Mouse (Mus musculus) limb, embryonic 13.5 days (tissue): ENCODE data around the gene Atp1a4. TPM values are rescaled to one million over a fixed set of nuclear protein-coding genes. Genes with fewer than 3 reads are reported as not detected.
A peak's percentile ranks its signal among the peaks of the same experiment; 100 is the strongest.

Source experiments
- ATAC-seq: fragments of 200-750 bp; cut with Nextera tagmentation; 2 replicates; pipeline ENCODE4 v1.8.0; 2017; ENCODE audit warnings: low read depth, moderate number of reproducible peaks, moderate TSS enrichment; ENCODE audit not compliant: low FRiP score
- H3K27ac ChIP-seq: fragments of 300-500 bp; sonication (generic); 2 replicates; pipeline ENCODE4 v1.5.1; 2015; ENCODE audit warnings: inconsistent platforms, mild to moderate bottlenecking, moderate library complexity
- H3K27me3 ChIP-seq: fragments of 300-500 bp; sonication (generic); 2 replicates; pipeline ENCODE4 v1.6.1; 2015; ENCODE audit warnings: mild to moderate bottlenecking, inconsistent platforms
- H3K36me3 ChIP-seq: fragments of 300-500 bp; sonication (generic); 2 replicates; pipeline ENCODE4 v1.6.1; 2015; ENCODE audit warnings: inconsistent platforms, mild to moderate bottlenecking, moderate library complexity
- H3K4me1 ChIP-seq: fragments of 300-500 bp; sonication (generic); 2 replicates; pipeline ENCODE4 v1.6.1; 2015; ENCODE audit warnings: inconsistent platforms
- H3K4me2 ChIP-seq: fragments of 300-500 bp; sonication (generic); replicated peaks from 2 replicates; pipeline ENCODE4 v1.6.1; 2015; ENCODE audit warnings: inconsistent platforms, mild to moderate bottlenecking, moderate library complexity
- H3K4me3 ChIP-seq: fragments of 300-500 bp; sonication (generic); 2 replicates; pipeline ENCODE4 v1.5.1; 2015; ENCODE audit warnings: moderate library complexity, mild to moderate bottlenecking, inconsistent platforms
- H3K9ac ChIP-seq: fragments of 300-500 bp; sonication (generic); 2 replicates; pipeline ENCODE4 v1.6.1; 2015; ENCODE audit warnings: mild to moderate bottlenecking, inconsistent platforms
- H3K9me3 ChIP-seq: fragments of 300-500 bp; sonication (generic); 2 replicates; pipeline ENCODE4 v1.6.1; 2016; ENCODE audit warnings: inconsistent platforms
- WGBS: fragments of 180-500 bp; shearing (Covaris S2); methylation state at CpG from one replicate; pipeline ENCODE4 v1.1.7; 2015; 5-methylcytosine and 5-hydroxymethylcytosine counted together
- polyA plus RNA-seq: library from polyadenylated mRNA; unstranded; fragments of >200 nt; fragmentation: Nextera tagmentation; extraction: Ambion mirVana; gene quantifications from 2 replicates; pipeline ENCODE4 v1.2.1, GENCODE M21; 2015

Gene Atp1a4
- polyA plus RNA-seq, 1 experiment from 2014 or later: not detected

GRCm38 (mm10) chr1:172243547-172244205, 14.5 kb downstream of the Atp1a4 start:
- Histone ChIP-seq H3K4me3 (no peak overlapping the region; the same call in 1 of the 2 replicates), H3K4me1 (0 out of 2 replicates have a peak, but pooled peaks cover 10% of the 10 kb centered on the region), H3K36me3 (no peaks in the 10 kb centered on the region), H3K9ac (no peak overlapping the region), H3K4me2 (peak overlapping the region; percentile 43), H3K27me3 (peaks cover 33% of the 10 kb centered on the region), H3K27ac (no peak overlapping the region), H3K9me3 (no peaks in the 10 kb centered on the region)
- WGBS: 26% methylated on average over 16 of the region's 16 CpGs
- no peak for ATAC-seq

GRCm38 (mm10) chr1:172242401-172242800, 15.8 kb downstream of the Atp1a4 start:
- Histone ChIP-seq H3K4me3 (no peak overlapping the region), H3K9me3 (no peaks in the 10 kb centered on the region), H3K36me3 (no peaks in the 10 kb centered on the region), H3K27me3 (peaks cover 33% of the 10 kb centered on the region), H3K27ac (peak overlapping the region; percentile 15; the same call in 1 of the 2 replicates), H3K9ac (no peak overlapping the region), H3K4me1 (0 out of 2 replicates have a peak, but pooled peaks cover 10% of the 10 kb centered on the region), H3K4me2 (no peak overlapping the region)
- peak; percentile 41; the same call in 1 of the 2 replicates for ATAC-seq
- 48% methylated on average over 2 of the region's 2 CpGs for WGBS

GRCm38 (mm10) chr1:172240945-172241708, 17.1 kb downstream of the Atp1a4 start:
- Histone ChIP-seq H3K9ac (no peak overlapping the region), H3K4me1 (0 out of 2 replicates have a peak, but pooled peaks cover 10% of the 10 kb centered on the region), H3K4me2 (no peak overlapping the region), H3K27ac (no peak overlapping the region), H3K36me3 (no peaks in the 10 kb centered on the region), H3K4me3 (no peak overlapping the region), H3K27me3 (peaks cover 31% of the 10 kb centered on the region), H3K9me3 (no peaks in the 10 kb centered on the region)
- WGBS: 61% methylated on average over 6 of the region's 6 CpGs
- no peak for ATAC-seq

- H3K4me3 ChIP-seq: no peak overlapping the region
- no peaks in the 10 kb centered on the region for H3K4me1 ChIP-seq
- H3K36me3 ChIP-seq: no peaks in the 10 kb centered on the region
- no peak overlapping the region for H3K27ac ChIP-seq
- WGBS: 79% methylated on average over 1 of the region's 1 CpGs
- no peaks in the 10 kb centered on the region for H3K9me3 ChIP-seq
- no peak overlapping the region for H3K4me2 ChIP-seq
- no peak overlapping the region for H3K9ac ChIP-seq
- no peaks in the 10 kb centered on the region for H3K27me3 ChIP-seq
- ATAC-seq: no peak
Measured at GRCm38 (mm10) chr1:172229215-172229614, 29.0 kb downstream of the Atp1a4 start.

- Histone ChIP-seq H3K4me2 (no peak overlapping the region), H3K27me3 (no peaks in the 10 kb centered on the region), H3K9me3 (no peaks in the 10 kb centered on the region), H3K9ac (no peak overlapping the region), H3K4me3 (no peak overlapping the region), H3K27ac (no peak overlapping the region), H3K36me3 (no peaks in the 10 kb centered on the region), H3K4me1 (no peaks in the 10 kb centered on the region)
- 83% methylated on average over 2 of the region's 2 CpGs for WGBS
- ATAC-seq: no peak
Measured at GRCm38 (mm10) chr1:172228209-172228608, 30.0 kb downstream of the Atp1a4 start.

- peaks cover 60% of the 10 kb centered on the region for H3K4me1 ChIP-seq
- H3K4me2 ChIP-seq: peak overlapping the region; percentile 38
Measured at GRCm38 (mm10) chr1:172221297-172222063, 36.7 kb downstream of the Atp1a4 start.

GRCm38 (mm10) chr1:172220414-172220813, 37.8 kb downstream of the Atp1a4 start:
- peak; percentile 30; the same call in 1 of the 2 replicates for ATAC-seq
- Histone ChIP-seq H3K27me3 (no peaks in the 10 kb centered on the region), H3K36me3 (no peaks in the 10 kb centered on the region), H3K27ac (peak overlapping the region; percentile 98), H3K9ac (no peak overlapping the region; the same call in 1 of the 2 replicates), H3K4me1 (peaks cover 60% of the 10 kb centered on the region), H3K9me3 (no peaks in the 10 kb centered on the region), H3K4me3 (no peak overlapping the region), H3K4me2 (peak overlapping the region; percentile 28; the same call in 1 of the 2 replicates)
- 26% methylated on average over 10 of the region's 10 CpGs for WGBS

More at GRCm38 (mm10) chr1:172221297-172222063, 36.7 kb downstream of the Atp1a4 start:
- H3K36me3 ChIP-seq: no peaks in the 10 kb centered on the region
- peak; percentile 74 for ATAC-seq
- H3K9ac ChIP-seq: peak overlapping the region; percentile 54
- no peaks in the 10 kb centered on the region for H3K9me3 ChIP-seq
- peak overlapping the region; percentile 98 for H3K27ac ChIP-seq
- WGBS: 25% methylated on average over 11 of the region's 11 CpGs
- no peak overlapping the region for H3K4me3 ChIP-seq
- no peaks in the 10 kb centered on the region for H3K27me3 ChIP-seq

- WGBS: 81% methylated on average over 19 of the region's 19 CpGs
- 0 out of 2 replicates have a peak, but pooled peaks have one; percentile 6 for ATAC-seq
- peaks cover 60% of the 10 kb centered on the region for H3K4me1 ChIP-seq
- H3K9ac ChIP-seq: peak within 1 kb of the TSS; percentile 19; the same call in 1 of the 2 replicates
- no peak within 1 kb of the TSS for H3K4me3 ChIP-seq
- no peaks in the 10 kb centered on the region for H3K36me3 ChIP-seq
- no peaks in the 10 kb centered on the region for H3K27me3 ChIP-seq
- peak within 1 kb of the TSS; percentile 28; the same call in 1 of the 2 replicates for H3K4me2 ChIP-seq
- H3K9me3 ChIP-seq: no peaks in the 10 kb centered on the region
- H3K27ac ChIP-seq: peak within 1 kb of the TSS; percentile 98
Measured at GRCm38 (mm10) chr1:172219451-172220406, 38.5 kb downstream of the Atp1a4 start, which contains the start of gene Casq1. Casq1 (minus strand) TSS chr1:172219868.

GRCm38 (mm10) chr1:172218164-172218910, 39.9 kb downstream of the Atp1a4 start:
- Histone ChIP-seq H3K9ac (no peak overlapping the region), H3K4me1 (peaks cover 60% of the 10 kb centered on the region), H3K27ac (peak overlapping the region; percentile 44; the same call in 1 of the 2 replicates), H3K36me3 (no peaks in the 10 kb centered on the region), H3K27me3 (no peaks in the 10 kb centered on the region), H3K9me3 (no peaks in the 10 kb centered on the region), H3K4me3 (no peak overlapping the region), H3K4me2 (no peak overlapping the region)
- ATAC-seq: no peak
- 65% methylated on average over 15 of the region's 15 CpGs for WGBS

GRCm38 (mm10) chr1:172217148-172217547, 41.1 kb downstream of the Atp1a4 start:
- H3K9ac ChIP-seq: no peak overlapping the region
- H3K4me3 ChIP-seq: peak overlapping the region; percentile 13
- peak overlapping the region; percentile 53 for H3K4me2 ChIP-seq
- no peaks in the 10 kb centered on the region for H3K27me3 ChIP-seq
- H3K4me1 ChIP-seq: peaks cover 57% of the 10 kb centered on the region
- WGBS: 0% methylated on average over 5 of the region's 5 CpGs
- H3K27ac ChIP-seq: peak overlapping the region; percentile 84
- H3K9me3 ChIP-seq: no peaks in the 10 kb centered on the region
- no peaks in the 10 kb centered on the region for H3K36me3 ChIP-seq
- peak; percentile 3; the same call in 1 of the 2 replicates for ATAC-seq
